Mouse (Mus musculus) Patski (cell line): ENCODE data around the gene Zfp462. TPM values are rescaled to one million over a fixed set of nuclear protein-coding genes. Genes with fewer than 3 reads are reported as not detected.

Experiments used
- ATAC-seq: fragments of 100-300 bp; one replicate; pipeline ENCODE4 v1.8.0; 2021
- CTCF ChIA-PET: fragments of 350-600 bp; sonication (Branson Sonifier 250); formaldehyde crosslinking; loops from one replicate; lab custom pipeline; 2022; ENCODE audit warnings: inconsistent platforms; lab: Charles Lee
- POLR2A ChIA-PET: fragments of 350-600 bp; sonication (Branson Sonifier 250); formaldehyde crosslinking; loops from one replicate; lab custom pipeline; 2022; ENCODE audit warnings: antibody characterized with exemption, inconsistent platforms; lab: Charles Lee
- DNase-seq: peaks from one replicate; pipeline ENCODE4 v3.0.0-alpha.2; 2011; ENCODE audit warnings: low read depth, low spot score
- H3K27me3 ChIP-seq: fragments of 371-371 bp; one replicate; pipeline ENCODE4 v1.5.1; 2021
- CTCF ChIP-seq: fragments of 100-300 bp; IDR thresholded peaks from one replicate; pipeline ENCODE4 v1.5.1; 2021
- in situ Hi-C: fragments of 300-500 bp; cut with MboI; formaldehyde crosslinking; loops from 3 replicates; pipeline ENCODE4 v1.11.1; 2018; ENCODE audit warnings: low pct_unique_long_range_greater_than_20kb, mixed read lengths
- polyA plus RNA-seq: library from polyadenylated mRNA; unstranded; gene quantifications from one replicate; pipeline ENCODE4 v1.2.3, GENCODE M21; 2021

Gene Zfp462
- polyA plus RNA-seq, 1 experiment from 2014 or later: 22.6 TPM

DNA sequence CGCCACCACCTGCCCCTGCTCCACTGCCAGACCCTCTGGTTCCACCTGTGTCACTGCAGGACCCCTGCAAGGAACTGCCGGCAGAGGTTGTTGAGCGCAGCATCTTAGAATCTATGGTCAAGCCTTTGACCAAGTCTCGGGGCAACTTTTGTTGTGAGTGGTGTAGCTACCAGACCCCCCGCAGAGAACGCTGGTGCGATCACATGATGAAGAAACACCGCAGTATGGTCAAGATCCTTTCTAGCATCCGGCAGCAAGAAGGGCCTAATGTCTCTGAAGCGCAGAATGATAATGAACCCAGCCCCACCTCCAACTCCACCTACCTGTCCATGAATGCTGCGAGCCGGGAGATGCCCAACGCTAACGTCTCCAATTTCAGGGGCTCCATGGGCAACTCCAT is 63.8 kb downstream of the Zfp462 start:
- H3K27me3 ChIP-seq: no peaks in the 10 kb centered on the region
- TF ChIP-seq CTCF: no peak
- POLR2A ChIA-PET: no interaction called here
- no peak for DNase-seq
- CTCF ChIA-PET: no interaction called here
- no peak for ATAC-seq
- in situ Hi-C loops: no loop called here

GRCm38 (mm10) chr4:55011391-55011790 is 66.5 kb downstream of the Zfp462 start:
- ChIA-PET POLR2A (no interaction called here), CTCF (no interaction called here)
- no peaks in the 10 kb centered on the region for H3K27me3 ChIP-seq
- ATAC-seq (no peak), DNase-seq (no peak)
- in situ Hi-C loops: no loop called here
- TF ChIP-seq CTCF: no peak

DNA sequence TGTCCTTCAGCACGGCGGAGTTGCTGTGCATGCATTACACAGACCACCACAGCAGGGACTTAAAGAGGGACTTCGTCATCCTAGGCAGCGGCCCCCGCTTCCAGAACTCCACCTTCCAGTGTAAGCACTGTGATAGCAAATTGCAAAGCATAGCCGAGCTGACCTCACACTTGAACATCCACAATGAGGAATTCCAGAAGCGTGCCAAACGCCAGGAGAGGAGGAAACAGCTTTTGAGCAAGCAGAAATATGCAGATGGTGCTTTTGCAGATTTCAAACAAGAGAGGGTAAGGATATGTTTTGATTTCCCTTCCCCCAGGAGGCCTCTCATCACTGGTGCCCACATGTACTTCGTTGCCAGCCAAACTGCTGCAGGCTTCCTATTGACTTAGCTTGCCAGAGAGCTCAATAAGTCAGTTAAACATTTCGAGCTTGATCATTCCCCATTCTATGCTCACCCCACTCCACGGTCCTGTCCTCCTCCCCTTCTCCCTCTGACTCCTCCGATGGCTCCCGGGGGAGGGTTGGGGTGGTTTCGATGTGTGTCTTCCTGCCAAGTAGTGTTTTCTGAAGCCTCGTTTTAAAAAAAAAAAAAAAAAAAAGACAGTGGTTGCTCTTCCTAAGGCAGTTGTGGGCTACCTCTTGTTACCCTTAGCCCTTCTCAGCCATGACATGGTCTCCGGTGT is 68.9 kb downstream of the Zfp462 start:
- in situ Hi-C loops: no loop called here
- H3K27me3 ChIP-seq: no peaks in the 10 kb centered on the region
- ATAC-seq (peak; percentile 62), DNase-seq (no peak)
- POLR2A ChIA-PET: interaction anchor here (0.5 to 1.2 kb wide), 2 partner anchors 12 to 65 kb away, joined by 3 to 5 read pairs; no protein-coding TSS in a partner anchor
- CTCF ChIA-PET: interaction anchor here (1.2 kb wide), 1 partner anchor 9 kb away, joined by 3 read pairs; no protein-coding TSS in a partner anchor
- TF ChIP-seq CTCF: no peak

DNA sequence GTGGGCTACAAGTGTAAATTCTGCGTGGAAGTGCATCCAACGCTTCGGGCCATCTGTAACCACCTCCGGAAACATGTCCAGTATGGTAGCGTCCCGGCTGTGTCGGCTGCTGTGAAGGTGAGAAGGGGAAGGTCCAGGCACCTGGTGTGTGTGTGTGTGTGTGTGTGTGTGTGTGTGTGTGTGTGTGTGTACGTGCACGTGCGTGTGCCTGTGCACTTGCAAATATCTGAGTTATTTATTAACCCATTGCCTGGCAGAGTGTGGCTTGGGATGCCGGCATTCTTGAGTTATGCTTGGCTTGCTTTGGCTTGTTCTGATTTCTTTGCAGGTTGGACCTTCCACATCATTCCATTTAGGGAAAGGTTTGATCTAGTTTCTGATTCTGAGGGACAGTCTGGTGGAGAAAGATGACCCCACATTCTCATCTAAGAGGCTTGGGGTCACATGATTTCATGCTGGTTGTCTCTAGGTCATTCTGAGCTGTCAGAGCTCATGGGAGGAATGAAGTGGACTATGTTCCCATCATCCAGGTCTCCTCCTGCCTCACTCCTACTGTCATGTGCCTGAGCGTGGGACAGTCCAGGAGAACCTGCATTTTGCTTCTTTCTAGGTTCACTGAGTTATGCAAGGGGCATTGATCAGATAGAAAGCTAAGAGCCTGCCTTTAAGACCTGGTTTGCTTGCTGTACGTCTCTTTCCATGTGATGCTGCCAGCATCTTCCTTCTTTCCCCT is 70.0 kb downstream of the Zfp462 start:
- CTCF ChIA-PET: interaction anchor here (0.9 to 1.9 kb wide), 4 partner anchors 9 to 41 kb away, joined by 3 to 4 read pairs (median 4); no protein-coding TSS in a partner anchor
- DNase-seq: no peak
- no peak for ATAC-seq
- in situ Hi-C loops: no loop called here
- POLR2A ChIA-PET: interaction anchor here (0.7 kb wide), 1 partner anchor 1748 kb away, joined by 3 read pairs; no protein-coding TSS in a partner anchor
- H3K27me3 ChIP-seq: no peaks in the 10 kb centered on the region
- TF ChIP-seq CTCF: no peak

DNA sequence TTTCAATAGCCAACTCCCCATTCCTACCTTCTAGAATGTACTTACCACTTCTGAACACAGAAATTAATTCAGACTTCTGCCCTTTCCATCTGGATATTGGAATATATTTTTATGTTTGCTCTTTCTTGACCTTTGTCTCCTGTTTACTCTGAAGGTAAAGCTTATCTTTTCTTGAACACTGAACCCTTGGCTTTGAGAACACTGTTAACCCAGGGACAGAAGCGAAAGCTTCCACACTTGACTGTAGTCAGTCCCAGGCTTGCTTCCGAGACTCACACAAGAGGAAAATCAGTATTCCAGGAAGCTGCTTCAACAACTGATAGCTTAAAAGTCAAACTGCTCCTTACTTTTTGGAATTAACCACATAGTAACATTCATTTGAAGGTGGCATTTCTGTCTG is 70.7 kb downstream of the Zfp462 start:
- DNase-seq: no peak
- ATAC-seq: no peak
- no peak for TF ChIP-seq CTCF
- in situ Hi-C loops: no loop called here
- CTCF ChIA-PET: interaction anchor here (0.9 to 1.9 kb wide), 4 partner anchors 9 to 42 kb away, joined by 3 to 4 read pairs (median 4); no protein-coding TSS in a partner anchor
- no peaks in the 10 kb centered on the region for H3K27me3 ChIP-seq
- POLR2A ChIA-PET: interaction anchor here (0.5 kb wide), 1 partner anchor 71 kb away, joined by 3 read pairs; the partner anchor contains the start of gene Zfp462

DNA sequence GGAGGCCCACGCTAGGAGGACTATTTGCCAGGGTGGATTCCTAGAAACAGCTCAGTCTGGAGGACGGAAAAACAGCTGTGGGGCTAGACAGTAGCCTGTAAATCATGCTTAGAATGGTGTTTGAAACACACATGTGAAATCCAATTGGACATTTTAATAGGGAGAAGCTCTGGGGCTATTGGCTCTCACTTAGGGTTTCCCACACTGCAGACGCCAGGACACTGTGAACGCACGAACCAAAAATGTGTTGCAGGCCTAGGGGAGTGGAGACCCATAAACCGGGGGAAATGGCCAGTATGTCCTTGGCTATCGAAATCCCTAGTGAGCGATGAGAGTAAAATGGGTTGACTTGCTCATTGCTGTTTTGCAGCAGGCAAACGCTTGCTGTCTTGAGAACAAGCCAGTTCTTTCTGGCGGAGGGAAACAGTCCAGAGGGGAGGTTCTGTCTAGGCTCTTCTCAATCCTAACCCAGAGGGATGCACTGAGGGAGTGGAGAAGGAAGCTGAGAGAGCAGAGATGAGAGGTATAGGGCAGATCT is 81.3 kb downstream of the Zfp462 start:
- ChIA-PET CTCF (no interaction called here), POLR2A (no interaction called here)
- in situ Hi-C loops: no loop called here
- no peak for TF ChIP-seq CTCF
- no peak for DNase-seq
- no peaks in the 10 kb centered on the region for H3K27me3 ChIP-seq
- ATAC-seq: no peak

GRCm38 (mm10) chr4:55030401-55030800 is 85.6 kb downstream of the Zfp462 start:
- DNase-seq (no peak), ATAC-seq (no peak)
- no peak for TF ChIP-seq CTCF
- no peaks in the 10 kb centered on the region for H3K27me3 ChIP-seq
- ChIA-PET CTCF (interaction anchor here (0.8 kb wide), 1 partner anchor 9 kb away, joined by 3 read pairs; no protein-coding TSS in a partner anchor), POLR2A (no interaction called here)
- in situ Hi-C loops: no loop called here

- no peak for TF ChIP-seq CTCF
- no peaks in the 10 kb centered on the region for H3K27me3 ChIP-seq
- ATAC-seq: no peak
- in situ Hi-C loops: no loop called here
- ChIA-PET POLR2A (no interaction called here), CTCF (interaction anchor here (1.6 kb wide), 1 partner anchor 17 kb away, joined by 4 read pairs; no protein-coding TSS in a partner anchor)
- DNase-seq: no peak
Observed at GRCm38 (mm10) chr4:55032317-55032930, 87.6 kb downstream of the Zfp462 start.

DNA sequence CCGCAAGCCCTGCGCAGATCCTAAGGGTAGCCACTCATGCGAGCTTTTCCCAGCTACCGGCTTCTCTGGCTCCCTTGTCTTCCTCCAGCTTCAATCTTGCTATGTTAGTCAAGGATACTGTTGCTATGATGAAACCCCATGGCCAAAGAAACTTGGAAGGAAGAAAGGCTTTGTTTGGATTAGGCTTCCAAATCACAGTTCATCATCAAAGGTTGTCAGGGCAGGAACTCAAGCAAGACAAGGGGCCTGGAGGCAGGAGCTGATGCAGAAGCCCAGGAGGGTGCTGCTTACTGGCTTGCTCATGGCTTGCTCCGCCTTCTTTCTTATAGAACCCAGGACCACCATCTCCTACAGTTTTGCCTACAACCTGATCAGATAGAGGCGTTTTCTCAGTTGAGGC is 88.6 kb downstream of the Zfp462 start:
- ChIA-PET CTCF (interaction anchor here (1.6 to 2.1 kb wide), 2 partner anchors 18 to 20 kb away, joined by 4 to 6 read pairs; no protein-coding TSS in a partner anchor), POLR2A (no interaction called here)
- no peak for DNase-seq
- no peaks in the 10 kb centered on the region for H3K27me3 ChIP-seq
- ATAC-seq: no peak
- in situ Hi-C loops: no loop called here
- no peak for TF ChIP-seq CTCF

GRCm38 (mm10) chr4:55038139-55038538 is 93.3 kb downstream of the Zfp462 start:
- DNase-seq (no peak), ATAC-seq (no peak)
- CTCF ChIA-PET: interaction anchor here (0.7 kb wide), 1 partner anchor 17 kb away, joined by 3 read pairs; no protein-coding TSS in a partner anchor
- POLR2A ChIA-PET: no interaction called here
- in situ Hi-C loops: no loop called here
- TF ChIP-seq CTCF: no peak
- no peaks in the 10 kb centered on the region for H3K27me3 ChIP-seq
